Mouse (Mus musculus): ENCODE measurements around the gene Stfa2. TPM values are rescaled to one million over a fixed set of nuclear protein-coding genes. Genes with fewer than 3 reads are reported as not detected.

Gene Stfa2
- not detected for polyA plus RNA-seq (2014; fragmentation: Illumina TruSeq; extraction: RNeasy Lipid Tissue Mini Kit (QIAGEN cat#74804); ENCODE audit: low read depth, low replicate concordance)

GRCm38 (mm10) chr16:36408357-36408756, at the start of gene Stfa2:
TSS of gene Stfa2 (minus strand) at chr16:36408457.

GRCm38 (mm10) chr16:36455342-36455802, 47.1 kb upstream of the Stfa2 start, which contains the start of gene Stfa3:
TSS of gene Stfa3 (minus strand) at chr16:36455392.

GRCm38 (mm10) chr16:36367648-36368047, 40.6 kb downstream of the Stfa2 start, which contains the start of gene BC100530:
TSS of gene BC100530 (minus strand) at chr16:36367748.

Other genes starting within 250 kb of the Stfa2 start
- gene Gm5483, start 224.2 kb downstream of the Stfa2 start, polyA plus RNA-seq (2014; fragmentation: Illumina TruSeq; extraction: RNeasy Lipid Tissue Mini Kit (QIAGEN cat#74804); ENCODE audit: low read depth, low replicate concordance) = not detected
- gene Gm5416, start 198.1 kb downstream of the Stfa2 start, polyA plus RNA-seq (2014; fragmentation: Illumina TruSeq; extraction: RNeasy Lipid Tissue Mini Kit (QIAGEN cat#74804); ENCODE audit: low read depth, low replicate concordance) = not detected
- not detected for gene 2010005H15Rik, start 187.0 kb downstream of the Stfa2 start, polyA plus RNA-seq (2014; fragmentation: Illumina TruSeq; extraction: RNeasy Lipid Tissue Mini Kit (QIAGEN cat#74804); ENCODE audit: low read depth, low replicate concordance)
- not detected for gene Stfa1, start 131.5 kb downstream of the Stfa2 start, polyA plus RNA-seq (2014; fragmentation: Illumina TruSeq; extraction: RNeasy Lipid Tissue Mini Kit (QIAGEN cat#74804); ENCODE audit: low read depth, low replicate concordance)
- not detected for gene BC117090, start 74.1 kb downstream of the Stfa2 start, polyA plus RNA-seq (2014; fragmentation: Illumina TruSeq; extraction: RNeasy Lipid Tissue Mini Kit (QIAGEN cat#74804); ENCODE audit: low read depth, low replicate concordance)
- not detected for gene BC100530, start 40.7 kb downstream of the Stfa2 start, polyA plus RNA-seq (2014; fragmentation: Illumina TruSeq; extraction: RNeasy Lipid Tissue Mini Kit (QIAGEN cat#74804); ENCODE audit: low read depth, low replicate concordance)
- gene Stfa3, start 46.9 kb upstream of the Stfa2 start, polyA plus RNA-seq (2014; fragmentation: Illumina TruSeq; extraction: RNeasy Lipid Tissue Mini Kit (QIAGEN cat#74804); ENCODE audit: low read depth, low replicate concordance) = not detected
- gene Casr, start 153.7 kb upstream of the Stfa2 start, polyA plus RNA-seq (2014; fragmentation: Illumina TruSeq; extraction: RNeasy Lipid Tissue Mini Kit (QIAGEN cat#74804); ENCODE audit: low read depth, low replicate concordance) = not detected

Measured in adrenal gland, adult 10 weeks (tissue).